Mouse (Mus musculus): Measurements from ENCODE around the gene Idh3a. TPM values are rescaled to one million over a fixed set of nuclear protein-coding genes. Genes with fewer than 3 reads are reported as not detected.
A peak's percentile ranks its signal among the peaks of the same experiment; 100 is the strongest.

Idh3a gene
- total and polyA plus RNA-seq, 3 experiments = 367 to 582 (median 507) TPM

GRCm38 (mm10) chr9:54614182-54614850 lies 28.2 kb downstream of the Idh3a start:
- Histone ChIP-seq H3K4me1 (ENCODE audit: control insufficient read depth, insufficient read depth, low read length) (no peaks in the 10 kb centered on the region), H3K9ac (ENCODE audit: low read depth, low read length) (no peak overlapping the region), H3K36me3 (ENCODE audit: control insufficient read depth, insufficient read depth, low read length) (no peaks in the 10 kb centered on the region), H3K79me2 (replicated peaks; ENCODE audit: control insufficient read depth, insufficient read depth, low read length) (no peaks in the 10 kb centered on the region), H3K27me3 (ENCODE audit: control insufficient read depth, insufficient read depth, low read length) (no peaks in the 10 kb centered on the region), H3K27ac (no peak overlapping the region), H3K4me3 (no peak overlapping the region)
- no peak for DNase-seq
- 47% methylated on average over 13 of the region's 13 CpGs for WGBS
- TF ChIP-seq EP300 (IDR thresholded peaks at IDR 0.05; ENCODE audit: insufficient read depth, low read depth, low read length) (no peak), CTCF (IDR thresholded peaks at IDR 0.05) (peak; percentile 84)
- intact Hi-C loops (cut with DNase I) = loop anchor here (1.0 to 5.0 kb wide), 2 partner anchors 62 to 208 kb away; no protein-coding TSS in a partner anchor

- Histone ChIP-seq H3K4me1 (ENCODE audit: control insufficient read depth, insufficient read depth, low read length) (no peaks in the 10 kb centered on the region), H3K9ac (ENCODE audit: low read depth, low read length) (no peak overlapping the region), H3K79me2 (replicated peaks; ENCODE audit: control insufficient read depth, insufficient read depth, low read length) (no peaks in the 10 kb centered on the region), H3K36me3 (ENCODE audit: control insufficient read depth, insufficient read depth, low read length) (no peaks in the 10 kb centered on the region), H3K27ac (no peak overlapping the region), H3K4me3 (no peak overlapping the region), H3K27me3 (ENCODE audit: control insufficient read depth, insufficient read depth, low read length) (no peaks in the 10 kb centered on the region)
- DNase-seq = no peak
- 84% methylated on average over 5 of the region's 5 CpGs for WGBS
- intact Hi-C loops (cut with DNase I) = no loop called here
- no peak for TF ChIP-seq CTCF (IDR thresholded peaks at IDR 0.05)
- no peak for TF ChIP-seq EP300 (IDR thresholded peaks at IDR 0.05; ENCODE audit: insufficient read depth, low read depth, low read length)
- no peak for TF ChIP-seq POLR2A (IDR thresholded peaks at IDR 0.05; ENCODE audit: insufficient read depth, low read depth, low read length)
These were observed 41.1 kb downstream of the Idh3a start for GRCm38 (mm10) chr9:54627240-54627639.

- no peaks in the 10 kb centered on the region for H3K79me2 ChIP-seq (replicated peaks; ENCODE audit: control insufficient read depth, insufficient read depth, low read length)
- no peaks in the 10 kb centered on the region for H3K4me1 ChIP-seq (ENCODE audit: control insufficient read depth, insufficient read depth, low read length)
- no peak overlapping the region for H3K27ac ChIP-seq
- no peak for DNase-seq
- no peaks in the 10 kb centered on the region for H3K27me3 ChIP-seq (ENCODE audit: control insufficient read depth, insufficient read depth, low read length)
- H3K36me3 ChIP-seq (ENCODE audit: control insufficient read depth, insufficient read depth, low read length) = no peaks in the 10 kb centered on the region
- H3K4me3 ChIP-seq = no peak overlapping the region
- WGBS = 71% methylated on average over 4 of the region's 4 CpGs
- no peak overlapping the region for H3K9ac ChIP-seq (ENCODE audit: low read depth, low read length)
- intact Hi-C loops (cut with DNase I) = no loop called here
- TF ChIP-seq EP300 (IDR thresholded peaks at IDR 0.05; ENCODE audit: insufficient read depth, low read depth, low read length) = no peak
- TF ChIP-seq POLR2A (IDR thresholded peaks at IDR 0.05; ENCODE audit: insufficient read depth, low read depth, low read length) = no peak
- TF ChIP-seq CTCF (IDR thresholded peaks at IDR 0.05) = no peak
These were observed 42.6 kb downstream of the Idh3a start for GRCm38 (mm10) chr9:54628752-54629151.

- Histone ChIP-seq H3K9ac (ENCODE audit: low read depth, low read length) (no peak overlapping the region), H3K27ac (no peak overlapping the region), H3K79me2 (replicated peaks; ENCODE audit: control insufficient read depth, insufficient read depth, low read length) (no peaks in the 10 kb centered on the region), H3K4me1 (ENCODE audit: control insufficient read depth, insufficient read depth, low read length) (no peaks in the 10 kb centered on the region), H3K36me3 (ENCODE audit: control insufficient read depth, insufficient read depth, low read length) (no peaks in the 10 kb centered on the region), H3K27me3 (ENCODE audit: control insufficient read depth, insufficient read depth, low read length) (no peaks in the 10 kb centered on the region), H3K4me3 (no peak overlapping the region)
- no peak for TF ChIP-seq POLR2A (IDR thresholded peaks at IDR 0.05; ENCODE audit: insufficient read depth, low read depth, low read length)
- no peak for TF ChIP-seq CTCF (IDR thresholded peaks at IDR 0.05)
- no peak for TF ChIP-seq EP300 (IDR thresholded peaks at IDR 0.05; ENCODE audit: insufficient read depth, low read depth, low read length)
- intact Hi-C loops (cut with DNase I) = no loop called here
- DNase-seq = no peak
- WGBS = 88% methylated on average over 5 of the region's 5 CpGs
These were observed 43.6 kb downstream of the Idh3a start for GRCm38 (mm10) chr9:54629613-54630261.

- no peak for TF ChIP-seq POLR2A (IDR thresholded peaks at IDR 0.05; ENCODE audit: insufficient read depth, low read depth, low read length)
- peak; percentile 55 for TF ChIP-seq CTCF (IDR thresholded peaks at IDR 0.05)
- H3K4me1 ChIP-seq (ENCODE audit: control insufficient read depth, insufficient read depth, low read length) = no peaks in the 10 kb centered on the region
- DNase-seq = no peak
- H3K27me3 ChIP-seq (ENCODE audit: control insufficient read depth, insufficient read depth, low read length) = no peaks in the 10 kb centered on the region
- H3K27ac ChIP-seq = no peak overlapping the region
- H3K4me3 ChIP-seq = no peak overlapping the region
- no peaks in the 10 kb centered on the region for H3K79me2 ChIP-seq (replicated peaks; ENCODE audit: control insufficient read depth, insufficient read depth, low read length)
- H3K36me3 ChIP-seq (ENCODE audit: control insufficient read depth, insufficient read depth, low read length) = no peaks in the 10 kb centered on the region
- no peak overlapping the region for H3K9ac ChIP-seq (ENCODE audit: low read depth, low read length)
- intact Hi-C loops (cut with DNase I) = no loop called here
These were observed 44.8 kb downstream of the Idh3a start for GRCm38 (mm10) chr9:54630905-54631304.

- intact Hi-C loops (cut with DNase I) = no loop called here
- TF ChIP-seq POLR2A (IDR thresholded peaks at IDR 0.05; ENCODE audit: insufficient read depth, low read depth, low read length) (no peak), CTCF (IDR thresholded peaks at IDR 0.05) (no peak), EP300 (IDR thresholded peaks at IDR 0.05; ENCODE audit: insufficient read depth, low read depth, low read length) (no peak)
- no peaks in the 10 kb centered on the region for H3K27me3 ChIP-seq (ENCODE audit: control insufficient read depth, insufficient read depth, low read length)
- no peak for DNase-seq
- H3K9ac ChIP-seq (ENCODE audit: low read depth, low read length) = no peak overlapping the region
- no peak overlapping the region for H3K27ac ChIP-seq
- WGBS = 77% methylated on average over 2 of the region's 2 CpGs
- H3K36me3 ChIP-seq (ENCODE audit: control insufficient read depth, insufficient read depth, low read length) = no peaks in the 10 kb centered on the region
- H3K4me3 ChIP-seq = no peak overlapping the region
- H3K4me1 ChIP-seq (ENCODE audit: control insufficient read depth, insufficient read depth, low read length) = no peaks in the 10 kb centered on the region
- no peaks in the 10 kb centered on the region for H3K79me2 ChIP-seq (replicated peaks; ENCODE audit: control insufficient read depth, insufficient read depth, low read length)
These were observed 47.3 kb downstream of the Idh3a start for GRCm38 (mm10) chr9:54633401-54633800.
